Mouse (Mus musculus) heart, embryonic 13.5 days (tissue): Measurements from ENCODE around the gene Sh3bgr. TPM values are rescaled to one million over a fixed set of nuclear protein-coding genes. Genes with fewer than 3 reads are reported as not detected.

ENCODE experiments used
- ATAC-seq: fragments of 200-750 bp; cut with Nextera tagmentation; 2 replicates; pipeline ENCODE4 v1.8.0; 2017; ENCODE audit warnings: moderate TSS enrichment; ENCODE audit not compliant: insufficient number of reproducible peaks, low FRiP score, low TSS enrichment; ENCODE audit errors: extremely low read depth
- H3K27ac ChIP-seq: fragments of 300-500 bp; sonication (generic); replicated peaks from 2 replicates; pipeline ENCODE4 v1.5.1; 2015; ENCODE audit warnings: moderate library complexity, mild to moderate bottlenecking, inconsistent platforms
- H3K27me3 ChIP-seq: fragments of 300-500 bp; sonication (generic); replicated peaks from 2 replicates; pipeline ENCODE4 v1.6.1; 2015; ENCODE audit warnings: mild to moderate bottlenecking, inconsistent platforms
- H3K36me3 ChIP-seq: fragments of 300-500 bp; sonication (generic); 2 replicates; pipeline ENCODE4 v1.6.1; 2015; ENCODE audit warnings: mild to moderate bottlenecking, inconsistent platforms
- H3K4me1 ChIP-seq: fragments of 300-500 bp; sonication (generic); 2 replicates; pipeline ENCODE4 v1.6.1; 2015; ENCODE audit warnings: inconsistent platforms
- H3K4me2 ChIP-seq: fragments of 300-500 bp; sonication (generic); 2 replicates; pipeline ENCODE4 v1.6.1; 2015; ENCODE audit warnings: inconsistent platforms, mild to moderate bottlenecking, moderate library complexity
- H3K4me3 ChIP-seq: fragments of 300-500 bp; sonication (generic); 2 replicates; pipeline ENCODE4 v1.5.1; 2015; ENCODE audit warnings: moderate library complexity, mild to moderate bottlenecking, inconsistent platforms
- H3K9ac ChIP-seq: fragments of 300-500 bp; sonication (generic); 2 replicates; pipeline ENCODE4 v1.6.1; 2015; ENCODE audit warnings: inconsistent platforms, mild to moderate bottlenecking, moderate library complexity
- H3K9me3 ChIP-seq: fragments of 300-500 bp; sonication (generic); 2 replicates; pipeline ENCODE4 v1.6.1; 2016; ENCODE audit warnings: inconsistent platforms
- WGBS: fragments of 180-500 bp; shearing (Covaris S2); methylation state at CpG from one replicate; pipeline ENCODE4 v1.1.7; 2015; ENCODE audit warnings: mixed read lengths; 5-methylcytosine and 5-hydroxymethylcytosine counted together
- polyA plus RNA-seq: library from polyadenylated mRNA; unstranded; fragments of >200 nt; fragmentation: Nextera tagmentation; extraction: Ambion mirVana; gene quantifications from 2 replicates; pipeline ENCODE4 v1.2.1, GENCODE M21; 2015

Gene Sh3bgr
- polyA plus RNA-seq, 1 experiment from 2014 or later = 520 TPM

- Histone ChIP-seq H3K4me3 (no peak overlapping the region), H3K4me1 (0 out of 2 replicates have a peak, but pooled peaks cover 5% of the 10 kb centered on the region), H3K27me3 (no peaks in the 10 kb centered on the region), H3K36me3 (peaks cover 3% of the 10 kb centered on the region; the same call in 1 of the 2 replicates), H3K9ac (no peak overlapping the region), H3K9me3 (no peaks in the 10 kb centered on the region), H3K27ac (no peak overlapping the region), H3K4me2 (no peak overlapping the region)
- ATAC-seq = no peak
- WGBS = 59% methylated on average over 4 of the region's 4 CpGs
Measured at GRCm38 (mm10) chr16:96165723-96166264, 34.5 kb upstream of the Sh3bgr start.

DNA sequence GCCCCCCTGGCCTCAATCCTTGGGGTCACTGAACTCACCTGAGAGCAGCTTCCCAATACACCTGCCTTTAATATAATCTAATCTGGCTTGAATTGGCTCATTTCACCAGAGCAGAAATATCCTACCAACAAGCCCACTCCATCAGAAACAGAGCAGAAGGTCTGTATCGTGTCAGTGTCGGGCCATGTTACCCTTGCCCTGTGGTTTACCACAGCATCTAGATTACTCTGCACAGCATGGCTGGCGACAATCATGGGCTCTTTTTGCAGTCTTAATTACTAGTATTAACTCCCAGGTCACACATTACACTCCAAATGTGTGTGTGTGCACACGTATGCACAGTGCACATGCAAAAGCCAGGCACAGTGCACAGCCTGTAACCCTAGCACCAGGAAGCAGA lies 31.4 kb upstream of the Sh3bgr start:
- H3K36me3 ChIP-seq = peaks cover 3% of the 10 kb centered on the region; the same call in 1 of the 2 replicates
- WGBS = 80% methylated on average over 4 of the region's 4 CpGs

DNA sequence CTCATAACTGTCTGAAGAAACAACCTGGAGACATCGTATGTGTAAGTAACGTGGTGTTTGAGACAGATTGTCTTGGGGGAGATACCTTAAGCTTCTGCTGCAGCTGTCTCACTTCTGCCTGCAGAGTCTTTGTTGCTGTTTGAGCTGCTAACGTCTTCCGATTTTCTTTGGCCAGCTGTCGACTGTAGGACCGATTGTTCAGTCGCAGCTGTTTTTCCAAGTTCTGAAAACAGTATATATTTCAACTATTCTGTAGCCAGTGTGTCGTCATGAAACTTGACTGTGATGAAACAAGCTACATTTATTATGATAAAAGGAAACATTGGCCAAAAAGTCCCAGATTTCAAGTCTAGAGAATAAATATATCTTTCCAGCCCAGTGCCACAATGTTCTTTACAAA lies 26.6 kb upstream of the Sh3bgr start:
- Histone ChIP-seq H3K27ac (no peak overlapping the region), H3K4me3 (no peak overlapping the region), H3K4me2 (no peak overlapping the region), H3K9me3 (no peaks in the 10 kb centered on the region), H3K9ac (no peak overlapping the region), H3K36me3 (no peaks in the 10 kb centered on the region), H3K27me3 (no peaks in the 10 kb centered on the region), H3K4me1 (peaks cover 10% of the 10 kb centered on the region)
- no peak for ATAC-seq
- WGBS = 70% methylated on average over 8 of the region's 8 CpGs

More for the DNA sequence above, 31.4 kb upstream of the Sh3bgr start:
- H3K4me2 ChIP-seq = no peak overlapping the region
- H3K9me3 ChIP-seq = no peaks in the 10 kb centered on the region
- no peak for ATAC-seq
- no peak overlapping the region for H3K9ac ChIP-seq
- H3K27ac ChIP-seq = no peak overlapping the region
- no peak overlapping the region for H3K4me3 ChIP-seq
- H3K27me3 ChIP-seq = no peaks in the 10 kb centered on the region
- 0 out of 2 replicates have a peak, but pooled peaks cover 5% of the 10 kb centered on the region for H3K4me1 ChIP-seq

- WGBS = 34% methylated on average over 2 of the region's 2 CpGs
- ATAC-seq = no peak
- Histone ChIP-seq H3K4me1 (peaks cover 10% of the 10 kb centered on the region), H3K36me3 (no peaks in the 10 kb centered on the region), H3K27me3 (no peaks in the 10 kb centered on the region), H3K9me3 (peaks cover 4% of the 10 kb centered on the region; the same call in 1 of the 2 replicates), H3K27ac (no peak overlapping the region), H3K4me2 (no peak overlapping the region), H3K4me3 (no peak overlapping the region), H3K9ac (no peak overlapping the region)
Measured at GRCm38 (mm10) chr16:96175399-96175798, 24.9 kb upstream of the Sh3bgr start.

GRCm38 (mm10) chr16:96179156-96179555 lies 21.1 kb upstream of the Sh3bgr start:
- H3K9ac ChIP-seq = no peak overlapping the region
- no peak overlapping the region for H3K4me3 ChIP-seq
- no peak overlapping the region for H3K27ac ChIP-seq
- no peak overlapping the region for H3K4me2 ChIP-seq
- no peaks in the 10 kb centered on the region for H3K36me3 ChIP-seq
- H3K9me3 ChIP-seq = peaks cover 4% of the 10 kb centered on the region; the same call in 1 of the 2 replicates
- no peak for ATAC-seq
- H3K4me1 ChIP-seq = peaks cover 10% of the 10 kb centered on the region
- no peaks in the 10 kb centered on the region for H3K27me3 ChIP-seq

- Histone ChIP-seq H3K9me3 (no peaks in the 10 kb centered on the region), H3K4me3 (no peak overlapping the region), H3K4me1 (peaks cover 6% of the 10 kb centered on the region), H3K4me2 (no peak overlapping the region), H3K36me3 (no peaks in the 10 kb centered on the region), H3K27me3 (peaks cover 7% of the 10 kb centered on the region; the same call in 1 of the 2 replicates), H3K27ac (no peak overlapping the region), H3K9ac (no peak overlapping the region)
- WGBS = 81% methylated on average over 5 of the region's 5 CpGs
- ATAC-seq = no peak
Measured at GRCm38 (mm10) chr16:96187619-96188018, 12.6 kb upstream of the Sh3bgr start.

DNA sequence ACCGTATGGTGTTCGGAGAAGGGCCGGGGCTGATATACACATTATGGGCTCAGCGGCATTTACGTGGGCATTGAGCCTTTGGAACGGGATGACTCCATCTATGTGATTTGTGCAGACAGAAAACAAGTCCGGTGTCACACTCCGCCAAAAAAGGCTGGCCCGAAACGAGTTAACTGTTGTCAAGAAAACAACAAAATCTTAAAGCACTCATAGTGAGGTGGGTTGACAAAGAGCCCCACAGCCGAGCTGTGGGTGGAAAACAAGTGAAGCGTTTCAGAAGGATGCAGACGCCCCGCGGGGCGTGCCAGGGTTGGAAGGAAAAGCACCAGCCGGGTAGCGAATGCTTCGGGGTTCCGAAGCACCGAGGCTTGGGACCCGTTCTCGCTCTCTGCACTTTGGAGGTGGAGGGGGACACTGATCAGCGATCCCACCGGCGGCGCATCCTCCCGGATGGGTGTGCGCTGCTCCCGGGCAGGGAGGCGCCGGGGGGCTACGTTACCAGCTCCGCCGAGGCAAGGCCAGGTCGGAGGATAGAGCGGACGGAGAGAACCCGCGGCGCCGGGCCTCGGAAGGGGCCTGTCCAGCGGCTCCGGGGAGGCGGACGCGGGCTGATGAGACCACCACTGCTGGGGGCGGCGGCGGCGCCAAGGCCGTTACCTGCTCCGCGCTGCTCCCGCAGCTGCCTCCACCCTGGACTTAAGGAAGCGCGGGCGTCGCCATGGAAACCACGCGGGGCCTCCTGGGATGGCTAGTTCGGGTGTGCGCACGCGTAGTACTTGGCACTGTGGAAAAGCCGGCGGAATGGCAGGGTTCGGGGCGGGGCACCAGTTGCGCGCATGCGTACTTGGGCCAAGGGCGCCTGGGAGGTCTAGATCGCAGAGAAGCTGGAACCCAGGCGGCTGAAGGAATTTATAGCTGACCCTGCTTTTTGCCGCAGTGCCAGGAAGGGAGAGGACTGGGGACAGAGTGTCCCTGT lies 8.4 kb upstream of the Sh3bgr start, which contains the start of gene Lca5l:
Gene Lca5l (minus strand): TSS at position 741 of the 976 bp plus-strand sequence.
- peak within 1 kb of the TSS; percentile 92 for H3K4me3 ChIP-seq
- no peaks in the 10 kb centered on the region for H3K36me3 ChIP-seq
- peak within 1 kb of the TSS; percentile 82 for H3K4me2 ChIP-seq
- WGBS = under 1% methylated on average over 77 of the region's 77 CpGs
- H3K9me3 ChIP-seq = no peaks in the 10 kb centered on the region
- H3K9ac ChIP-seq = peak within 1 kb of the TSS; percentile 91
- H3K27ac ChIP-seq = peak within 1 kb of the TSS; percentile 88
- peak; percentile 88 for ATAC-seq
- H3K4me1 ChIP-seq = peaks cover 6% of the 10 kb centered on the region
- peaks cover 7% of the 10 kb centered on the region; the same call in 1 of the 2 replicates for H3K27me3 ChIP-seq

GRCm38 (mm10) chr16:96200702-96201028 lies 415 bp downstream of the Sh3bgr start:
- Histone ChIP-seq H3K27ac (peak overlapping the region; percentile 97), H3K4me3 (peak overlapping the region; percentile 60), H3K27me3 (no peaks in the 10 kb centered on the region), H3K4me2 (peak overlapping the region; percentile 71), H3K9me3 (no peaks in the 10 kb centered on the region), H3K36me3 (no peaks in the 10 kb centered on the region), H3K4me1 (peaks cover 38% of the 10 kb centered on the region), H3K9ac (peak overlapping the region; percentile 89)
- WGBS = 14% methylated on average over 9 of the region's 9 CpGs
- ATAC-seq = no peak

DNA sequence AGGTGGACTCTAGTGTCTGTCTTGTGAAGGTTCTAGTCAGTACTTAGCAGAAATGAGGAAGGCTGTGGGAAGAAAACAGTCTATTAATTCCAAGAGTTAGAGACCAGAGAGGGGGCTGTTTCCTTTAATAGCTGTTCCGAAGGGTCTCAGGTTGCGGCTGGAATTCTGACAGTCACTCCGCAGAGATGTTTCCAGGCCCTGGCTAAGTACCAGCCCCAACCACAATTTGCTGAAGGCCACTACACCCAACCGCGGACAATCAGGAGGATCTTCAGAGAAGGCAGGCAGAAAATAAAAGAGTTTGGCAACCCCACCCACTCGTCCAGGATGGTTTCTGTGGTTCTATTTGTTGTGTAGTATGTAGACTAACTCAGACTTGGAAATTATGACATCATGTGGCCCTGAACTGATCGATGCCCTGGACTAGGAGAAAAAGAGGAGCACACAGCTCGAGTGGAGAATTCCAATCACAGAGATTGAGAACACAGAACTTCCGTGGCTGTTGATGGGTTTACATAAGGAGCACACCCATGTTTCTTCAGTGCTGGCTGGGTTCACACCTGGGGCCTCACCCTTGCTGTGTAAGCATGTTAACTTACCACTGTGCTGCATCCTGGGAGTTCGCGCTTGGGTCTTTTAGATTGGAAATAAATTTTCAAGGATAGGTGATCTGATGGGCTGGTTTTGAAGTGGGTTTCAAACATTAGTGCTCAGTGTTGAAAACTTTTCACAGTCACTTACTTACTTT lies 1.4 kb downstream of the Sh3bgr start:
- H3K4me1 ChIP-seq = peaks cover 48% of the 10 kb centered on the region
- peak overlapping the region; percentile 97 for H3K27ac ChIP-seq
- H3K27me3 ChIP-seq = no peaks in the 10 kb centered on the region
- H3K9me3 ChIP-seq = no peaks in the 10 kb centered on the region
- no peak for ATAC-seq
- peak overlapping the region; percentile 60 for H3K4me3 ChIP-seq
- WGBS = 44% methylated on average over 11 of the region's 11 CpGs
- H3K36me3 ChIP-seq = no peaks in the 10 kb centered on the region
- peak overlapping the region; percentile 89 for H3K9ac ChIP-seq
- H3K4me2 ChIP-seq = peak overlapping the region; percentile 71

GRCm38 (mm10) chr16:96209789-96210188 lies 9.5 kb downstream of the Sh3bgr start:
- Histone ChIP-seq H3K9ac (peak overlapping the region; percentile 33; the same call in 1 of the 2 replicates), H3K4me1 (peaks cover 87% of the 10 kb centered on the region), H3K4me2 (no peak overlapping the region), H3K9me3 (0 out of 2 replicates have a peak, but pooled peaks cover 3% of the 10 kb centered on the region), H3K4me3 (no peak overlapping the region), H3K36me3 (peaks cover 46% of the 10 kb centered on the region), H3K27me3 (no peaks in the 10 kb centered on the region), H3K27ac (peak overlapping the region; percentile 95)
- no peak for ATAC-seq
- WGBS = 48% methylated on average over 10 of the region's 10 CpGs

GRCm38 (mm10) chr16:96210856-96211255 lies 10.6 kb downstream of the Sh3bgr start:
- Histone ChIP-seq H3K9me3 (0 out of 2 replicates have a peak, but pooled peaks cover 3% of the 10 kb centered on the region), H3K36me3 (peaks cover 51% of the 10 kb centered on the region), H3K4me1 (peaks cover 76% of the 10 kb centered on the region), H3K9ac (peak overlapping the region; percentile 62), H3K4me2 (peak overlapping the region; percentile 18), H3K27ac (peak overlapping the region; percentile 95), H3K4me3 (no peak overlapping the region), H3K27me3 (no peaks in the 10 kb centered on the region)
- no peak for ATAC-seq
- 43% methylated on average over 7 of the region's 7 CpGs for WGBS
